Mouse (Mus musculus) forebrain, embryonic 13.5 days (tissue): ENCODE data around the gene Cd40lg. TPM values are rescaled to one million over a fixed set of nuclear protein-coding genes. Genes with fewer than 3 reads are reported as not detected.

Experiments used
- ATAC-seq: fragments of 200-750 bp; cut with Nextera tagmentation; 2 replicates; pipeline ENCODE4 v1.8.0; 2017
- H3K27ac ChIP-seq: fragments of 300-500 bp; sonication (generic); 2 replicates; pipeline ENCODE4 v1.5.1; 2015; ENCODE audit warnings: inconsistent platforms, mild to moderate bottlenecking, moderate library complexity
- H3K27me3 ChIP-seq: fragments of 300-500 bp; sonication (generic); 2 replicates; pipeline ENCODE4 v1.6.1; 2015; ENCODE audit warnings: mild to moderate bottlenecking, inconsistent platforms
- H3K36me3 ChIP-seq: fragments of 300-500 bp; sonication (generic); 2 replicates; pipeline ENCODE4 v1.6.1; 2015; ENCODE audit warnings: mild to moderate bottlenecking, inconsistent platforms; ENCODE audit not compliant: poor library complexity, severe bottlenecking
- H3K4me1 ChIP-seq: fragments of 300-500 bp; sonication (generic); 2 replicates; pipeline ENCODE4 v1.6.1; 2015; ENCODE audit warnings: inconsistent platforms
- H3K4me2 ChIP-seq: fragments of 300-500 bp; sonication (generic); 2 replicates; pipeline ENCODE4 v1.6.1; 2015; ENCODE audit warnings: inconsistent platforms, mild to moderate bottlenecking, moderate library complexity
- H3K4me3 ChIP-seq: fragments of 300-500 bp; sonication (generic); 2 replicates; pipeline ENCODE4 v1.5.1; 2015; ENCODE audit warnings: mild to moderate bottlenecking, inconsistent platforms
- H3K9ac ChIP-seq: fragments of 300-500 bp; sonication (generic); 2 replicates; pipeline ENCODE4 v1.6.1; 2015; ENCODE audit warnings: mild to moderate bottlenecking, inconsistent platforms
- H3K9me3 ChIP-seq: fragments of 300-500 bp; sonication (generic); replicated peaks from 2 replicates; pipeline ENCODE4 v1.6.1; 2016; ENCODE audit warnings: inconsistent platforms
- WGBS: fragments of 180-500 bp; shearing (Covaris S2); methylation state at CpG from one replicate; pipeline ENCODE4 v1.1.7; 2015; 5-methylcytosine and 5-hydroxymethylcytosine counted together
- polyA plus RNA-seq: library from polyadenylated mRNA; unstranded; fragments of >200 nt; fragmentation: Nextera tagmentation; extraction: Ambion mirVana; gene quantifications from 2 replicates; pipeline ENCODE4 v1.2.1, GENCODE M21; 2015

The Cd40lg gene
- polyA plus RNA-seq, 1 experiment from 2014 or later: not detected

DNA sequence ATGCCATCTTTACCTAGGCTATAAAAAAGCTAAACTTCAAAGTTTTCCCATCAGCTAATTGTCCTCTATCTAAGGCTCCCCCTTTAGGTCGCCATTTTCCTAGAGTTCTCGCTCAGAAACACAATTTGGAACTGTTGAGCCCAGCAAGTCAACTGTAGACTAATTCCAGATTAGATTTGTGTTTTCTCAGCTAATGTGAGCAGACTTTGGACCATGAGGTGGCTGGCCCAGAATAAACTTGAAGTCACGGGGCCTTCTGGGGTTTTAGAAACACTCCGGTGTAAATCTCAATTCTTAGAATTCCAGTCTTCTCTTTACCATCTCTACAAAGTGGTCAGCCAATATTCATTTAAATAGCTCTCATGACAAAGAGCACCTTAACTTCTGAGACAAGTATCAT lies 3.6 kb downstream of the Cd40lg start:
- ATAC-seq: no peak
- H3K4me1 ChIP-seq: no peaks in the 10 kb centered on the region
- 90% methylated on average over 4 of the region's 4 CpGs for WGBS

DNA sequence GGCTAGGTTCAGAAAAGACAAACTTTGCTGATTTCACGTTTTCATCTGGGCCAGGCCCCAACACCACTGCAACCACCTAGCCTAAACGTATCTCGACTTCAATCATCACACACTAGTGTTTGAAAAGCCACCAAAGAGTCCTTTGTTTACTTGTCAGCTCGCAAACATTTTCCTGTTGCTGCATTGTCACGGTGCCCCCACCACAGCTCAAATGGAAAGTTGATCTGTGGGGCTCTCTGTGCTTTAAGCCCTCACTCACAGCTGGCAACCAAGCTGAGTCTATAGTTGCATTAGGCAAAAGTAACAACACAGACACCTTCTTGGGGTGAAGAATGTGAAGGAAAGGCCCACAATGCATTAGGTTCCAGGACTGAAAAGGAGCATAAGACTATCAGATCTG lies 4.3 kb downstream of the Cd40lg start:
- H3K36me3 ChIP-seq: no peaks in the 10 kb centered on the region
- H3K27ac ChIP-seq: no peak overlapping the region
- no peak overlapping the region for H3K4me2 ChIP-seq
- H3K9me3 ChIP-seq: no peaks in the 10 kb centered on the region
- H3K9ac ChIP-seq: no peak overlapping the region
- no peaks in the 10 kb centered on the region for H3K27me3 ChIP-seq
- no peaks in the 10 kb centered on the region for H3K4me1 ChIP-seq
- ATAC-seq: no peak
- H3K4me3 ChIP-seq: no peak overlapping the region
- 69% methylated on average over 5 of the region's 5 CpGs for WGBS

More for the DNA sequence above, 3.6 kb downstream of the Cd40lg start:
- Histone ChIP-seq H3K9ac (no peak overlapping the region), H3K27ac (no peak overlapping the region), H3K4me2 (no peak overlapping the region), H3K9me3 (no peaks in the 10 kb centered on the region), H3K4me3 (no peak overlapping the region), H3K36me3 (no peaks in the 10 kb centered on the region), H3K27me3 (no peaks in the 10 kb centered on the region)

DNA sequence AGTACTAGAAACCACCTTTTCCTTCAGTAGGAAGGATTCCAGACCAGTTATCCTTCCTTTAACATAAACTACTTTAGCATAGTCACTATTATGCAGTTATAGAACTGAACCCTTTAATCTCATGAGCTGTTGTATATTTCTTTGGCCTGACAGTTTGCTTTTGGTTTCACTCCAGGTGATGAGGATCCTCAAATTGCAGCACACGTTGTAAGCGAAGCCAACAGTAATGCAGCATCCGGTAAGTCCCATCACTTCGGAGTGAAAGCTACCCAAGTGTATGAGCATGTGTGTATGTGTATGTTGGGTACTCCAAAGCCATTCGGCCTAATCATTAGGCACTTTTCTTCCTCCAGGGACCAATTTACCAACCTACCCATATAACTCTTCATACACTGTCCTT lies 7.6 kb downstream of the Cd40lg start:
- Histone ChIP-seq H3K27me3 (no peaks in the 10 kb centered on the region), H3K9me3 (no peaks in the 10 kb centered on the region), H3K4me1 (no peaks in the 10 kb centered on the region), H3K4me2 (no peak overlapping the region), H3K9ac (no peak overlapping the region), H3K4me3 (no peak overlapping the region), H3K36me3 (no peaks in the 10 kb centered on the region), H3K27ac (no peak overlapping the region)
- 94% methylated on average over 5 of the region's 5 CpGs for WGBS
- ATAC-seq: no peak

DNA sequence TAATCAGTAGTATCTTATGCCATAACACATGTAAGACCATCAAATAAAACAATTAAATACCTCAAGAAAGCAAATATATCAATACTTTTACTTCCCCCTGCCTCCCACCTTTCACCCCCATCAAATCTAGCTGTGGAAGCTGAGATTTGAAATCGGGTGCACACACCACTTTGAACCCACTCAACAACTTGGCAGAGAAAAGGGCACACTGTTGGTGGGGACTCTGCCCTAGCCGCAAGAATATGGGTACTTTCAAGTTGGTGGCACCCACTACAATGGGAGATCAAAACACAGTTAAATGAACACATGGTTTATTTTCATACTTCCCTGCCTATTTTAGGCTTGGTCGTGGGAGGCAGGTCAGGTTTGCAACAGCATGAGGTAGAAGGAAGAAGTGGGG lies 9.9 kb downstream of the Cd40lg start:
- H3K36me3 ChIP-seq: no peaks in the 10 kb centered on the region
- H3K9me3 ChIP-seq: no peaks in the 10 kb centered on the region
- H3K9ac ChIP-seq: no peak overlapping the region
- H3K27me3 ChIP-seq: no peaks in the 10 kb centered on the region
- no peak overlapping the region for H3K4me2 ChIP-seq
- no peak overlapping the region for H3K4me3 ChIP-seq
- WGBS: 92% methylated on average over 3 of the region's 3 CpGs
- ATAC-seq: no peak
- H3K27ac ChIP-seq: no peak overlapping the region
- H3K4me1 ChIP-seq: no peaks in the 10 kb centered on the region

DNA sequence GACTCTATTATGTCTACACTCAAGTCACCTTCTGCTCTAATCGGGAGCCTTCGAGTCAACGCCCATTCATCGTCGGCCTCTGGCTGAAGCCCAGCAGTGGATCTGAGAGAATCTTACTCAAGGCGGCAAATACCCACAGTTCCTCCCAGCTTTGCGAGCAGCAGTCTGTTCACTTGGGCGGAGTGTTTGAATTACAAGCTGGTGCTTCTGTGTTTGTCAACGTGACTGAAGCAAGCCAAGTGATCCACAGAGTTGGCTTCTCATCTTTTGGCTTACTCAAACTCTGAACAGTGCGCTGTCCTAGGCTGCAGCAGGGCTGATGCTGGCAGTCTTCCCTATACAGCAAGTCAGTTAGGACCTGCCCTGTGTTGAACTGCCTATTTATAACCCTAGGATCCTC lies 11.4 kb downstream of the Cd40lg start:
- 82% methylated on average over 10 of the region's 10 CpGs for WGBS
- no peaks in the 10 kb centered on the region for H3K4me1 ChIP-seq
- H3K36me3 ChIP-seq: no peaks in the 10 kb centered on the region
- H3K9me3 ChIP-seq: no peaks in the 10 kb centered on the region
- no peak overlapping the region for H3K4me3 ChIP-seq
- H3K4me2 ChIP-seq: no peak overlapping the region
- no peak overlapping the region for H3K9ac ChIP-seq
- H3K27me3 ChIP-seq: no peaks in the 10 kb centered on the region
- no peak for ATAC-seq
- H3K27ac ChIP-seq: no peak overlapping the region

DNA sequence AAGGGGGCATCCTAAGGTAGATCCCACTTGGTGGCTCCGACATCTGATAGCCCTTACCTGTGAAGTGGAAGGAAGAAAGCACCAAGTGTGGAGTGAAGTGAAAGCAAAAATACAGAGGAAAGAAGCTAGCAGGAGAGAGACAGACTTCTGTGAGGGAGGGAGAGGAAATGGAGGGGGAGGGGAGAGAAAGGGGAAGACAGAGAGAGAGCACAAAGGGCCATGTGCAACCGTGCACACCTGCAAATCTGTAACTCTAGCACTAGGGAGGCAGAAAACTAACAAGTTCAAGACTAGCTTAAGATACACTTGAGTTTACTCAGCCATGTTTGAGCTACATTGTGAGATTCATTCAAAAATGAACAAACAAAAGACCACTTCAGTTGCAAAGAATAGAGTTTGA lies 16.2 kb downstream of the Cd40lg start:
- no peaks in the 10 kb centered on the region for H3K4me1 ChIP-seq
- no peak overlapping the region for H3K4me3 ChIP-seq
- H3K9me3 ChIP-seq: no peaks in the 10 kb centered on the region
- no peaks in the 10 kb centered on the region for H3K27me3 ChIP-seq
- WGBS: 65% methylated on average over 2 of the region's 2 CpGs
- H3K9ac ChIP-seq: no peak overlapping the region
- no peak overlapping the region for H3K4me2 ChIP-seq
- H3K27ac ChIP-seq: no peak overlapping the region
- no peaks in the 10 kb centered on the region for H3K36me3 ChIP-seq
- ATAC-seq: no peak

DNA sequence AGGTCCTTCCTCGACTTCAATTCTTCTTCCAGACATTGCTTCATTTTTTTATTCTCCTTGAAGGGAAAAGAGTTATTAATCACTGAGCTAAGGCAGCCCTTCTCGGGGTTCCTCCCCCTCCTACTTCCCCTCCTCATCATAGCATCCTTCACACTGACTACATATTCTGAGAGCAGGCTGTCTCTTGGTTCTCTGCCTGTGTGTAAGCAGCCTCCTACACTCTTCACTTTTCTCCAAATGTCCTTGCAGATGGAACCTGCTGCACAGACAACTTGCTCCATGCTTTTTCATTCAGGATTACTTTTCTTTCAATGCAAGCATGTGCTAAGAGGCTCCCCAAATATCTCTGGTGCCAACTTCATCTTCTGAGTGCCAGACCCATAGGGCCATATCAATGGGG lies 21.7 kb downstream of the Cd40lg start:
- ATAC-seq: no peak
- no peak overlapping the region for H3K9ac ChIP-seq
- no peaks in the 10 kb centered on the region for H3K27me3 ChIP-seq
- no peak overlapping the region for H3K4me2 ChIP-seq
- 73% methylated on average over 2 of the region's 2 CpGs for WGBS
- H3K4me1 ChIP-seq: no peaks in the 10 kb centered on the region
- no peaks in the 10 kb centered on the region for H3K9me3 ChIP-seq
- H3K4me3 ChIP-seq: no peak overlapping the region
- H3K27ac ChIP-seq: no peak overlapping the region
- no peaks in the 10 kb centered on the region for H3K36me3 ChIP-seq

DNA sequence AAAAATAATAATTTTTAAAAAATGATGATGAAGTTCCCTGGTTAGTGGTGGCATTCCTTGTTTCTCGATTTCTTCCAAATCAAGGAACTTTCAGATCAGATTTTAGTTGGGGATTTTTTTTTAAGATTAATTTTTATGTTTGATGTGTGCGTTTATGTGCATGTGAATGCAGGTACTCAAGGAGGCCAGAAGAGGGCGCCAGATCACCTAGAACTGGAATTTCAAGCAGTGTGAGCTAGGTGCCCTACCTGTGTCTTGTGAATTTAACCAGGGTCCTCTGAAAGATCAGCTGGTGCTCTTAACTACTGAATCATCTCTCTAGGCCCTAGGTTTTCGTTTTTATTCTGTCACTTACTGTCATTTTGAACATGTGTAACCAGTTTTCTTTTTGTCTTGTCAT lies 24.0 kb downstream of the Cd40lg start:
- WGBS: 64% methylated on average over 4 of the region's 4 CpGs
- H3K36me3 ChIP-seq: no peaks in the 10 kb centered on the region
- no peaks in the 10 kb centered on the region for H3K9me3 ChIP-seq
- no peaks in the 10 kb centered on the region for H3K27me3 ChIP-seq
- no peak overlapping the region for H3K4me3 ChIP-seq
- H3K9ac ChIP-seq: no peak overlapping the region
- no peak overlapping the region for H3K4me2 ChIP-seq
- no peak for ATAC-seq
- no peak overlapping the region for H3K27ac ChIP-seq
- no peaks in the 10 kb centered on the region for H3K4me1 ChIP-seq

DNA sequence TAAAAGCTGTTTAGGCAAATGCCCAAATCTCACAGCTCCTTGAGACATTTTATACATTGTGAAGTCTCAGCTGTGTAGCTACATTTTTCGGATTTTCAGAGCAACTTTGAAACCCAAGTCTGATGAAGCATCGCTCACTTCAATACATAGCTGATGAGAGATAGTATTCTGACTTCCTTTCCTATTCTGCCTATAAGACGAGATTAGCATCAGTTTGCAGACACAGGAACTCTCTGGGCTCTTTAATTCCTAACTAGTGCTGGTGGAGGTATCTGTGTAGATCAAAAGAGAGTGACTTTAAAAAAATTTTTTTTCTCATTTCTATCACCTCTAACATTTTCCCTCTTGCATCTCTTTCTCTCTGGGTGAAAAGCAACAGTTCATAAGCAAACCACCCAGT lies 26.6 kb downstream of the Cd40lg start:
- H3K27ac ChIP-seq: no peak overlapping the region
- no peaks in the 10 kb centered on the region for H3K4me1 ChIP-seq
- WGBS: 81% methylated on average over 3 of the region's 3 CpGs
- H3K4me3 ChIP-seq: no peak overlapping the region
- H3K9ac ChIP-seq: no peak overlapping the region
- no peaks in the 10 kb centered on the region for H3K36me3 ChIP-seq
- no peaks in the 10 kb centered on the region for H3K27me3 ChIP-seq
- no peak for ATAC-seq
- no peaks in the 10 kb centered on the region for H3K9me3 ChIP-seq
- no peak overlapping the region for H3K4me2 ChIP-seq

DNA sequence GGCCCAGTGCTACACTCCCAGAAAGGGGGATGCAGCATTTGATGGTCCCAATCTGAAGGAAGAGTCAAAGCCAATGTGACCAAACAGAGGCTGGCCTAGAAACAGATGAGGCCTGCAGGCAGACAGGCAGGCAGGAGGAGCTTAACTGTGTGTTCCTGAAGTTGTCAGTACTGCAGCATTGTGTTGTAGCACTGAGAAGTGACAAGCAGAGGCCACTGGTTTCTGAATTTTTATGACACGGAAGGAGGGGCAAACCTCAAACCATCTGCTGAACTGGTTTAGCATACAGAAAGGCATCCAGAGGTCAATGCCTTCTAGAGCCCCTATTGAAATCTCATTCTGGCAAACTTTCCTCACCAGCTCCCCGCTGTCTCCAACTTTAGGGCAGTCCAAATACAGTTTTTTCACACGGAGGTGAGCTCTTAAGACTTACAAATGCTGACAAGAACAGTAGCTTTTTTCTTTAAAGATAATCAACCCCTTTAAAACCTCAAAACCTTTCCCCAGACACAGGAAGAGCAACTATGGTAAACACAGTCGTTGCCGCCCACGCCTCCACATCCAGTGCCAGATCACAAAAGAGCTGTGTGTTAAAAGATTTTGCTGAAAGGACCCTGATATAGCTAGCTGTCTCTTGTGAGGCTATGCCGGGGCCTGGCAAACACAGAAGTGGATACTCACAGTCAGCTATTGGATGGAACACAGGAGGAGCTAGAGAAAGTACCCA lies 41.5 kb downstream of the Cd40lg start:
- H3K9me3 ChIP-seq: no peaks in the 10 kb centered on the region
- H3K27me3 ChIP-seq: no peaks in the 10 kb centered on the region
- H3K9ac ChIP-seq: no peak overlapping the region
- ATAC-seq: no peak
- no peaks in the 10 kb centered on the region for H3K36me3 ChIP-seq
- WGBS: 76% methylated on average over 7 of the region's 7 CpGs
- no peak overlapping the region for H3K27ac ChIP-seq
- H3K4me1 ChIP-seq: no peaks in the 10 kb centered on the region
- no peak overlapping the region for H3K4me2 ChIP-seq
- H3K4me3 ChIP-seq: no peak overlapping the region

DNA sequence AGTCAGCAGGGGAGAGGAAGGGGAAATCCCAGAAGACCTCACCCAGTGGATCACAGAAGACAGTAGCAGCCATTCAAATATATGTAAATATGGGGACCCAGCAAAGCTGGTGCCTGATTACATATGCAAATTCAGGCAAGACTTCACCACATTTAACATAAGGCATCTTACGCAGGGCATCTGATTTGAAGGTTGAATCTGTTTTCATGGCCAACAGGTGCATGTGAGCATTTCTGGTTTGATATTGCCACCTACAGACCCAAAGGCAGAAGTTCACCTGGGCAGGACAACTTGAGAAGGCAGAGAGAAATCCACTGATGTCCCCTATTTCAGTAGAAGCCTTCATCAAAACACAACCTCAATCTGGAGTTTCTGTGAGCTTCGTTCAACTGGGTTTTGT lies 48.8 kb downstream of the Cd40lg start:
- ATAC-seq: no peak
- Histone ChIP-seq H3K4me1 (no peaks in the 10 kb centered on the region), H3K9me3 (no peaks in the 10 kb centered on the region), H3K4me3 (no peak overlapping the region), H3K36me3 (no peaks in the 10 kb centered on the region), H3K27me3 (no peaks in the 10 kb centered on the region), H3K27ac (no peak overlapping the region), H3K9ac (no peak overlapping the region), H3K4me2 (no peak overlapping the region)
- 49% methylated on average over 2 of the region's 2 CpGs for WGBS

DNA sequence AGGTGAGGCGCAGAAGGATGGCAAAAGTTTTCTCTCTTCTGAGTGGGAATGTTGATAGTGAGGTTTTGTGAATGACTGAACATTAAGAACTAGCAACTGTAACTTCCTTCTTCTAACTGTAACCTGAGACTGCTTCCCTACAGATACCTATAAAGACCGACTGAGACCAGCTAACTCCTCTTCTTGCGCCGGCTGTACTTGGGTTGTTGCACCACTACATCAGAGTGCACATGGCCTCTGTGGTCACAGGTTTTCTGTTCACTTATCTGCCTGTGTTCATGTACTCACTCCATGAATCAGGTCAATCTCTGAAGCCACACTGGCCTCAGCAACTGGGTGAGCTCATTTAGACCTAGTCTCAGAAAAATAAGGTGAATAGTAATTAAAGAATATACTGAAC lies 51.6 kb downstream of the Cd40lg start:
- Histone ChIP-seq H3K9me3 (no peaks in the 10 kb centered on the region), H3K36me3 (no peaks in the 10 kb centered on the region), H3K4me3 (no peak overlapping the region), H3K27ac (no peak overlapping the region), H3K4me2 (no peak overlapping the region), H3K4me1 (no peaks in the 10 kb centered on the region), H3K27me3 (no peaks in the 10 kb centered on the region), H3K9ac (no peak overlapping the region)
- WGBS: 92% methylated on average over 4 of the region's 4 CpGs
- no peak for ATAC-seq
